Mouse (Mus musculus): ENCODE results near the gene Kdelr1. TPM values are rescaled to one million over a fixed set of nuclear protein-coding genes. Genes with fewer than 3 reads are reported as not detected.
A peak's percentile ranks its signal among the peaks of the same experiment; 100 is the strongest.

The Kdelr1 gene
- polyA plus RNA-seq, 1 experiment from 2014 or later, result 44.6 TPM

- peaks cover 48% of the 10 kb centered on the region for H3K27me3 ChIP-seq
- 80% methylated on average over 12 of the region's 12 CpGs for WGBS
- H3K4me2 ChIP-seq, result no peak overlapping the region
- ATAC-seq (ENCODE audit: low read depth), result no peak
- H3K4me1 ChIP-seq (replicated peaks), result peaks cover 15% of the 10 kb centered on the region
- H3K27ac ChIP-seq (replicated peaks), result no peak overlapping the region
- no peak overlapping the region for H3K4me3 ChIP-seq
- H3K9me3 ChIP-seq, result no peaks in the 10 kb centered on the region
- H3K36me3 ChIP-seq, result no peaks in the 10 kb centered on the region
- no peak overlapping the region for H3K9ac ChIP-seq
These were observed 19.5 kb upstream of the Kdelr1 start for GRCm38 (mm10) chr7:45853089-45853488.

GRCm38 (mm10) chr7:45856950-45857901, 15.3 kb upstream of the Kdelr1 start:
- Histone ChIP-seq H3K4me3 (peak overlapping the region; percentile 27), H3K4me1 (replicated peaks) (peaks cover 31% of the 10 kb centered on the region), H3K36me3 (no peaks in the 10 kb centered on the region), H3K27ac (replicated peaks) (no peak overlapping the region), H3K27me3 (peaks cover 47% of the 10 kb centered on the region), H3K4me2 (peak overlapping the region; percentile 54), H3K9ac (peak overlapping the region; percentile 26; the same call in 1 of the 2 replicates), H3K9me3 (no peaks in the 10 kb centered on the region)
- WGBS, result 2% methylated on average over 28 of the region's 30 CpGs
- ATAC-seq (ENCODE audit: low read depth), result no peak

GRCm38 (mm10) chr7:45859008-45859407, 13.6 kb upstream of the Kdelr1 start:
- no peak overlapping the region for H3K27ac ChIP-seq (replicated peaks)
- peaks cover 47% of the 10 kb centered on the region for H3K27me3 ChIP-seq
- H3K9me3 ChIP-seq, result no peaks in the 10 kb centered on the region
- WGBS, result 69% methylated on average over 4 of the region's 4 CpGs
- no peak overlapping the region for H3K9ac ChIP-seq
- ATAC-seq (ENCODE audit: low read depth), result no peak
- no peaks in the 10 kb centered on the region for H3K36me3 ChIP-seq
- H3K4me2 ChIP-seq, result no peak overlapping the region
- H3K4me1 ChIP-seq (replicated peaks), result peaks cover 33% of the 10 kb centered on the region
- no peak overlapping the region for H3K4me3 ChIP-seq

GRCm38 (mm10) chr7:45862804-45863203, 9.8 kb upstream of the Kdelr1 start:
- no peak overlapping the region for H3K4me2 ChIP-seq
- H3K4me1 ChIP-seq (replicated peaks), result peaks cover 40% of the 10 kb centered on the region
- H3K4me3 ChIP-seq, result no peak overlapping the region
- H3K27ac ChIP-seq (replicated peaks), result no peak overlapping the region
- H3K9ac ChIP-seq, result no peak overlapping the region
- ATAC-seq (ENCODE audit: low read depth), result no peak
- 85% methylated on average over 7 of the region's 7 CpGs for WGBS
- H3K36me3 ChIP-seq, result no peaks in the 10 kb centered on the region
- H3K27me3 ChIP-seq, result peaks cover 28% of the 10 kb centered on the region
- H3K9me3 ChIP-seq, result no peaks in the 10 kb centered on the region

- ATAC-seq (ENCODE audit: low read depth), result no peak
- Histone ChIP-seq H3K9ac (no peak overlapping the region), H3K27me3 (peaks cover 26% of the 10 kb centered on the region), H3K4me1 (replicated peaks) (peaks cover 52% of the 10 kb centered on the region), H3K36me3 (no peaks in the 10 kb centered on the region), H3K4me3 (no peak overlapping the region), H3K9me3 (no peaks in the 10 kb centered on the region), H3K27ac (replicated peaks) (no peak overlapping the region), H3K4me2 (no peak overlapping the region)
- WGBS, result 53% methylated on average over 3 of the region's 3 CpGs
These were observed 8.1 kb upstream of the Kdelr1 start for GRCm38 (mm10) chr7:45864435-45864834.

- H3K27ac ChIP-seq (replicated peaks), result peak overlapping the region; percentile 69
- peak; percentile 42 for ATAC-seq (ENCODE audit: low read depth)
- peak overlapping the region; percentile 87 for H3K9ac ChIP-seq
- under 1% methylated on average over 117 of the region's 117 CpGs for WGBS
- H3K36me3 ChIP-seq, result no peaks in the 10 kb centered on the region
- peak overlapping the region; percentile 64 for H3K4me2 ChIP-seq
- H3K9me3 ChIP-seq, result no peaks in the 10 kb centered on the region
- H3K4me1 ChIP-seq (replicated peaks), result peaks cover 59% of the 10 kb centered on the region
- peaks cover 37% of the 10 kb centered on the region for H3K27me3 ChIP-seq
- peak overlapping the region; percentile 56 for H3K4me3 ChIP-seq
These were observed 6.4 kb upstream of the Kdelr1 start for GRCm38 (mm10) chr7:45865925-45866910.

- peaks cover 43% of the 10 kb centered on the region for H3K27me3 ChIP-seq
- no peak for ATAC-seq (ENCODE audit: low read depth)
- H3K27ac ChIP-seq (replicated peaks), result no peak overlapping the region
- peak overlapping the region; percentile 64 for H3K4me2 ChIP-seq
- H3K4me3 ChIP-seq, result peak overlapping the region; percentile 44
- 4% methylated on average over 2 of the region's 2 CpGs for WGBS
- H3K4me1 ChIP-seq (replicated peaks), result peaks cover 57% of the 10 kb centered on the region
- no peaks in the 10 kb centered on the region for H3K36me3 ChIP-seq
- H3K9me3 ChIP-seq, result no peaks in the 10 kb centered on the region
- peak overlapping the region; percentile 87; the same call in 1 of the 2 replicates for H3K9ac ChIP-seq
These were observed 4.7 kb upstream of the Kdelr1 start for GRCm38 (mm10) chr7:45867871-45868270.

- H3K4me2 ChIP-seq, result peak overlapping the region; percentile 64
- H3K9ac ChIP-seq, result peak overlapping the region; percentile 87
- H3K4me3 ChIP-seq, result peak overlapping the region; percentile 44
- H3K4me1 ChIP-seq (replicated peaks), result peaks cover 65% of the 10 kb centered on the region
- 17% methylated on average over 8 of the region's 8 CpGs for WGBS
- H3K27ac ChIP-seq (replicated peaks), result peak overlapping the region; percentile 49; the same call in 1 of the 2 replicates
- peaks cover 43% of the 10 kb centered on the region for H3K27me3 ChIP-seq
- H3K36me3 ChIP-seq, result peaks cover 2% of the 10 kb centered on the region; the same call in 1 of the 2 replicates
- no peaks in the 10 kb centered on the region for H3K9me3 ChIP-seq
- no peak for ATAC-seq (ENCODE audit: low read depth)
These were observed 3.4 kb upstream of the Kdelr1 start for GRCm38 (mm10) chr7:45869107-45869670.

- H3K4me1 ChIP-seq (replicated peaks), result peaks cover 71% of the 10 kb centered on the region
- H3K9me3 ChIP-seq, result no peaks in the 10 kb centered on the region
- H3K27me3 ChIP-seq, result peaks cover 43% of the 10 kb centered on the region
- H3K4me3 ChIP-seq, result peak overlapping the region; percentile 44
- peak overlapping the region; percentile 64 for H3K4me2 ChIP-seq
- H3K36me3 ChIP-seq, result peaks cover 8% of the 10 kb centered on the region
- H3K9ac ChIP-seq, result peak overlapping the region; percentile 87
- ATAC-seq (ENCODE audit: low read depth), result no peak
- 4% methylated on average over 14 of the region's 14 CpGs for WGBS
- peak overlapping the region; percentile 49; the same call in 1 of the 2 replicates for H3K27ac ChIP-seq (replicated peaks)
These were observed 2.8 kb upstream of the Kdelr1 start for GRCm38 (mm10) chr7:45869787-45870186.

- Histone ChIP-seq H3K36me3 (peaks cover 12% of the 10 kb centered on the region), H3K27me3 (peaks cover 40% of the 10 kb centered on the region), H3K27ac (replicated peaks) (peak overlapping the region; percentile 49), H3K9ac (peak overlapping the region; percentile 87), H3K4me3 (peak overlapping the region; percentile 44), H3K4me1 (replicated peaks) (peaks cover 75% of the 10 kb centered on the region), H3K4me2 (peak overlapping the region; percentile 64), H3K9me3 (no peaks in the 10 kb centered on the region)
- WGBS, result under 1% methylated on average over 30 of the region's 30 CpGs
- peak; percentile 13; the same call in 1 of the 2 replicates for ATAC-seq (ENCODE audit: low read depth)
These were observed 2.1 kb upstream of the Kdelr1 start for GRCm38 (mm10) chr7:45870282-45871058.

All from neural tube, embryonic 13.5 days (tissue).